Mouse (Mus musculus): ENCODE data around the gene Coq10b.

DNA sequence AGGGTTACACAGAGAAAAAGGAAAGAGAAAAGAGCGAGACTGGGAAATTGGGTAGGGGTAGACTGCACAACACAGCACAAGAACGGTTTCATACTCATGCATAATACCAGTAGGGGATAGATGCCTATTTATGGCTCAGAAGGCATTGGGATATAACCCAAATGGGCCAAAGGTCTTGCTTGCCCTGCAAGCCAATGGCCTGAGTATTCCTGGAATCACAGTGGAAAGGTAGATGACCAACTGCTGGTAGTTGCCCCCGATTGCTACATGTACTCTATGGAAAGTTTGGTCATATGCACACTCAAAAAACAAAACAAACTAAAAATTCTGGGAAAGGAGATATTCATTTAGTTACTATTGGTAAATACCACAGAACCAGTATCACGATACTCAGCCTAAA is 27.1 kb downstream of the Coq10b start:
- TF ChIP-seq CTCF (IDR thresholded peaks at IDR 0.05; ENCODE audit: low read depth, low read length): no peak
- no peak for TF ChIP-seq POLR2A (IDR thresholded peaks at IDR 0.05; ENCODE audit: insufficient read depth, low read length)
- no peak for TF ChIP-seq EP300 (IDR thresholded peaks at IDR 0.05; ENCODE audit: insufficient read depth, low read depth, low read length)
